Mouse (Mus musculus): ENCODE data around the gene Serpinb6b. TPM values are rescaled to one million over a fixed set of nuclear protein-coding genes. Genes with fewer than 3 reads are reported as not detected.

Gene Serpinb6b
- polyA plus RNA-seq, 1 experiment from 2014 or later = 2.5 TPM

DNA sequence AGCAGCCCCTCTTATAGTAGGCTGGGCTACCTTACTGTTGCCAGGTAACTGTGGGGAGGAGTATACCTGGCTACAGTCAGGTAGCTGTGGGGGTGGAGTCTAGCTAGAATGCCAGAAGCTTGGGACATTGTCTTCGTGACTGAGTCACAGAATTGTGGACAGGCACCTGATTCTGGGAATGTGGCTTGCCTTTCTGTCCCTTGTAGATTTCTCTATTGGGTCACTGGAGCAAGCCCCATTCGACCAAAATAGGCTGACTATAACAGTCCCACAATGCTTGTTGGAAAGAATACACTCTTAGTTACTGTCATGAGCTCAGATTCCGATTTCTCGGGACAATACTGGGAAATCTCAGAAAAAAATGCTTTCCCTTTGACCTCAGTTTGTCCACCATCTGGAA is 30.0 kb downstream of the Serpinb6b start:
- Histone ChIP-seq H3K36me3 (ENCODE audit: control insufficient read depth, insufficient read depth, low read length) (no peaks in the 10 kb centered on the region), H3K4me3 (ENCODE audit: low read length) (no peak overlapping the region), H3K27ac (ENCODE audit: low read depth, low read length) (no peak overlapping the region), H3K4me2 (ENCODE audit: low read length) (no peak overlapping the region), H3K4me1 (ENCODE audit: control insufficient read depth, insufficient read depth, low read depth, low read length) (no peaks in the 10 kb centered on the region), H3K9ac (ENCODE audit: low read depth, low read length) (no peak overlapping the region), H3K27me3 (replicated peaks; ENCODE audit: control insufficient read depth, insufficient read depth, low read length) (no peaks in the 10 kb centered on the region), H3K9me3 (ENCODE audit: control insufficient read depth, low read length) (no peaks in the 10 kb centered on the region)
- WGBS = 84% methylated on average over 4 of the region's 4 CpGs
- no peak for ATAC-seq

DNA sequence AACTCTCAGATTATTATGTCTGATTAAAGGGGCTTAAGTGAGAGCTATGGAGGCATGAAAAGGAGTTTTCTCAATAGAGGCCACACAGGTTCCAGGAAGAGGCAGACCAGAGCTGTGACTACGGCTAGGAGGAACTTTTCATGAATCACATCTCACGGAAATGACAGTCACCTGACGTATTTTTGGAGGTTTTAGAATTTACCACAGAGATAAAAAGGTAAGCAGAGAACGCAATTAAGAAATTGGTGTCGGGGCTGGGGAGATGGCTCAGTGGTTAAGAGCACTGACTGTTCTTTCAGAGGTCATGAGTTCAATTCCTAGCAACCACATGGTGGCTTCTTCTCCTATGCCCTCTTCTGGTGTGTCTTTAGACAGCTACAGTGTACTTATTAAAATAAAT is 36.3 kb downstream of the Serpinb6b start:
- Histone ChIP-seq H3K27ac (ENCODE audit: low read depth, low read length) (no peak overlapping the region), H3K4me1 (ENCODE audit: control insufficient read depth, insufficient read depth, low read depth, low read length) (peaks cover 4% of the 10 kb centered on the region; the same call in 1 of the 2 replicates), H3K36me3 (ENCODE audit: control insufficient read depth, insufficient read depth, low read length) (no peaks in the 10 kb centered on the region), H3K4me2 (ENCODE audit: low read length) (no peak overlapping the region), H3K9ac (ENCODE audit: low read depth, low read length) (no peak overlapping the region), H3K27me3 (replicated peaks; ENCODE audit: control insufficient read depth, insufficient read depth, low read length) (no peaks in the 10 kb centered on the region), H3K9me3 (ENCODE audit: control insufficient read depth, low read length) (no peaks in the 10 kb centered on the region), H3K4me3 (ENCODE audit: low read length) (no peak overlapping the region)
- WGBS = 91% methylated on average over 5 of the region's 5 CpGs
- ATAC-seq = no peak

DNA sequence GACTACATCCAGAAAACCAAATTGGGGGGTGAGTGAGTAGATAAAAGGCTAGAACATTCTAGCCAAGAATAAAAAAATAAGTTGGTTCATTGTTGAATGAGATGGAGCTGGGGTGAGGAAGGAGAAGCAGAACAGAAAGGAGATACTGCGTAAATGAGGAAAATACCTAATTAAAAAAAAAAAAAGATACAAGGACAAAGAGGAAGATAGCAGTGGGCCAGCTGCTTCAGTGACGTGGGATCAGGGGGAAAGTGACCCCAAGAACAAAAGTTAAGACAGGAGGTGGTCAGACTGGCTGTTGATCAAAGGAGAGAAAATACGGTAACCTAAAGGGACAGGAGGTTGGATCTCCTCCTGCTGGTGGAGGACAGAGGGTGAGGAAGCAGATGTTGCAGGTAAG is 37.9 kb downstream of the Serpinb6b start, which contains the start of gene Serpinb9:
Serpinb9 (plus strand) TSS at position 301 of the 400 bp plus-strand sequence.
- no peaks in the 10 kb centered on the region for H3K27me3 ChIP-seq (replicated peaks; ENCODE audit: control insufficient read depth, insufficient read depth, low read length)
- ATAC-seq = no peak
- H3K4me1 ChIP-seq (ENCODE audit: control insufficient read depth, insufficient read depth, low read depth, low read length) = peaks cover 4% of the 10 kb centered on the region; the same call in 1 of the 2 replicates
- peak within 1 kb of the TSS; percentile 56 for H3K4me2 ChIP-seq (ENCODE audit: low read length)
- no peak within 1 kb of the TSS for H3K9ac ChIP-seq (ENCODE audit: low read depth, low read length)
- 85% methylated on average over 3 of the region's 3 CpGs for WGBS
- peak within 1 kb of the TSS; percentile 34; the same call in 1 of the 2 replicates for H3K4me3 ChIP-seq (ENCODE audit: low read length)
- H3K36me3 ChIP-seq (ENCODE audit: control insufficient read depth, insufficient read depth, low read length) = no peaks in the 10 kb centered on the region
- H3K27ac ChIP-seq (ENCODE audit: low read depth, low read length) = no peak within 1 kb of the TSS
- no peaks in the 10 kb centered on the region for H3K9me3 ChIP-seq (ENCODE audit: control insufficient read depth, low read length)

DNA sequence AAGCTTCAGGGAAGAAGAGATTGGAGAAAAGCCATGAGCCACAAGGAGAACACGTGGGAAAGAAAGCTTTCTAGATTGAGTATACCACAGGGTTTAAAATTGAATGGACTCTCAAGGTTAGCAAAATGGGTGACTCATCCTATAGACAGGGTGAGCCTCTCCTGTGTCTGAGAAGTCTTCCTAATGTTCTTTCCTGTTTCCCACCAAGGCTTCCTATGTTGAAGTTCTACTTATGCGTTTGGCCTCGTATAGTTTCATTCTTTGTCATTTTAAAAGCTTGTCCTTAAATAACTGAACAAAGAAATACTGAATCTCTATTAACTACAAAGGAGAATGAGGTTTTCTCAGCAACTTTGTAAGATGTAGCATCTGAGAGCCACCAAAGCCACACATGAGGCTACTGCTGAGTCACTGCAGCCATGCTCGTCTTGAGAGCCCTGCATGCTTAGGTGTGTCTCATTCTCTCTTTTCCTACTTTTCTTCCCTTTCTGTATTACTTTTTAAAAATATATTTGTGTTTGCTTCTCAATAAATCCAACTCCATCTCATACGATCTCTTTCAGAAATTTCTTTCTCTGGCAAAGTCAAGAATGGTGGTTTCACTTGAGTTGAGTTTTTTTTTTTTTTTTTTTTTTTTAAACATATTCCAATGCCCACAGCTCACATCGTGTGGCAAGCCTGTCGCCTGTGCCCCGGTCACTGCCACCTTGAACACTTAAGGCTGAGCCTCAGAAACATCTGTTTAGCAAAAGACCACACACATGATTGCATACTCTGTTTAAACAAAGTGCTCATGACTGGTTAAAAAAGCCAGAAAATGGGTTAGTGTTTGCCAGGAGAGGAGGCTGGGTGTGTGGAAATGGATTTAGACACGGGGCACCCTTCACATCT is 38.8 kb downstream of the Serpinb6b start:
- H3K4me1 ChIP-seq (ENCODE audit: control insufficient read depth, insufficient read depth, low read depth, low read length) = peaks cover 4% of the 10 kb centered on the region; the same call in 1 of the 2 replicates
- 74% methylated on average over 9 of the region's 9 CpGs for WGBS
- peak overlapping the region; percentile 60; the same call in 1 of the 2 replicates for H3K9ac ChIP-seq (ENCODE audit: low read depth, low read length)
- no peak overlapping the region for H3K27ac ChIP-seq (ENCODE audit: low read depth, low read length)
- no peaks in the 10 kb centered on the region for H3K36me3 ChIP-seq (ENCODE audit: control insufficient read depth, insufficient read depth, low read length)
- H3K27me3 ChIP-seq (replicated peaks; ENCODE audit: control insufficient read depth, insufficient read depth, low read length) = no peaks in the 10 kb centered on the region
- no peaks in the 10 kb centered on the region for H3K9me3 ChIP-seq (ENCODE audit: control insufficient read depth, low read length)
- peak overlapping the region; percentile 34 for H3K4me3 ChIP-seq (ENCODE audit: low read length)
- no peak for ATAC-seq
- H3K4me2 ChIP-seq (ENCODE audit: low read length) = peak overlapping the region; percentile 56

DNA sequence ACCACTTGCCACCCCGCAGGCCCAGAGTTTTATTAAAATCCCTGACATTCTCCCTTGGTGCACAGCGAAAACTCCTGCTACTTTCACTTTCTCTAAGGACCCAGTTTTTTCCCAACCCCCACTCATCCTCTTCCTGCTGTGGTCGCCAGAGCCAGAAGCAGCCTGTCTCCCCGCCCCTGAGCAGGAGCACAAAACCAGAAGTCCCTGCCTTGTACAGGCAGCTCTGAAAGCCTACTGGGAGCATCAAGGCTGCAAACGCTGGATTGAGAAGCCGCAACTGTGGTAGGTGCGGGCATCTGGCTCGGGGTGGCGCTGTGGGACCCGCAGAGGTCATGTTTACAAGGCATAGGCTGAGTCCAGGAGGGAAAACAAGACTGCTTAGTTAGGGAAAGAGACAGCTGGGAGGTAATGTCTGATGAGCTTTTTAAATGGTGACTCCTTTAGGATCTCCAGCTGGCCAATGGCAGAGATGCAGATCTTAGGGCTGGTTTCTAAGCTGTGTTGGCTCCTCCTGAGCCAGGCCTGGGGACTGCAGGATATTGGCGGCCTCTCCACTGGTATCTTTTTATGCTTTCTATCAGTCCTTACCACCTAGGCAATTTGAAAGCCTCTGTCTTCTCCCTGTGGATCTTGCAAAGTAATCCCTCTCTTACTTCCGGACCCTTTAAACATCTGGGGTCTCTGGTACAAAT is 39.6 kb downstream of the Serpinb6b start:
- H3K9ac ChIP-seq (ENCODE audit: low read depth, low read length) = peak overlapping the region; percentile 60
- H3K9me3 ChIP-seq (ENCODE audit: control insufficient read depth, low read length) = no peaks in the 10 kb centered on the region
- peak; percentile 96 for ATAC-seq
- WGBS = 19% methylated on average over 12 of the region's 12 CpGs
- H3K4me3 ChIP-seq (ENCODE audit: low read length) = peak overlapping the region; percentile 34
- peak overlapping the region; percentile 48; the same call in 1 of the 2 replicates for H3K27ac ChIP-seq (ENCODE audit: low read depth, low read length)
- peak overlapping the region; percentile 56 for H3K4me2 ChIP-seq (ENCODE audit: low read length)
- peaks cover 4% of the 10 kb centered on the region; the same call in 1 of the 2 replicates for H3K4me1 ChIP-seq (ENCODE audit: control insufficient read depth, insufficient read depth, low read depth, low read length)
- no peaks in the 10 kb centered on the region for H3K27me3 ChIP-seq (replicated peaks; ENCODE audit: control insufficient read depth, insufficient read depth, low read length)
- H3K36me3 ChIP-seq (ENCODE audit: control insufficient read depth, insufficient read depth, low read length) = no peaks in the 10 kb centered on the region

DNA sequence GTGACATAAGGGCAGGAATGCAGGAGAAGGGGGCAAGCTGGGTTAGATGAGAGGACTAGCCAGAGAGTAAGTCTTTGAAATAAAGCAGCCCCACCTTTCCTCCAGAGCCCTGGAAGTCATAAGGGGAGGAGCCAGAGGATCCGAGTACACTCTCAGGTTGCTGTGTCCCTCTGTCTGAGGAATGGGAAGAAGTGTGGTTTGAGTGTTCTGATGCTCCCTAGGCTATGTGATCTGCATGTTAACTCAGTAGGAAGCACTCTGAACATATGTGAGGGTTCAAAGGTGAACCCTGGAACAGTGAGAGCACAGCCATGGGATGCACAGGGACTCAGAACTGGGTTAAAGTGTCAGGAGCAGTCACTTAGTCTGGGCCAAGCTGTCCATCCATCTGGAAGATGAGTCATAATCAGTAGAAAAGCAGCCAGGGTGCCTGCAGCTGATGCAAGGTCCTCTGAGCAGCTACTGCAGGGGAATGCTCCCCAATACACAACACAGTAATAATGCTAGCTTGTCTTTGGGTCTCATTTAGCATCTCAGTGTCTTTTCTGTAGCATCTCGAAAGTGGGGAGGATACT is 40.6 kb downstream of the Serpinb6b start:
- no peaks in the 10 kb centered on the region for H3K27me3 ChIP-seq (replicated peaks; ENCODE audit: control insufficient read depth, insufficient read depth, low read length)
- H3K9me3 ChIP-seq (ENCODE audit: control insufficient read depth, low read length) = no peaks in the 10 kb centered on the region
- no peak for ATAC-seq
- no peak overlapping the region for H3K4me3 ChIP-seq (ENCODE audit: low read length)
- H3K27ac ChIP-seq (ENCODE audit: low read depth, low read length) = no peak overlapping the region
- no peak overlapping the region for H3K9ac ChIP-seq (ENCODE audit: low read depth, low read length)
- no peaks in the 10 kb centered on the region for H3K36me3 ChIP-seq (ENCODE audit: control insufficient read depth, insufficient read depth, low read length)
- 58% methylated on average over 2 of the region's 2 CpGs for WGBS
- H3K4me2 ChIP-seq (ENCODE audit: low read length) = no peak overlapping the region
- peaks cover 4% of the 10 kb centered on the region; the same call in 1 of the 2 replicates for H3K4me1 ChIP-seq (ENCODE audit: control insufficient read depth, insufficient read depth, low read depth, low read length)

DNA sequence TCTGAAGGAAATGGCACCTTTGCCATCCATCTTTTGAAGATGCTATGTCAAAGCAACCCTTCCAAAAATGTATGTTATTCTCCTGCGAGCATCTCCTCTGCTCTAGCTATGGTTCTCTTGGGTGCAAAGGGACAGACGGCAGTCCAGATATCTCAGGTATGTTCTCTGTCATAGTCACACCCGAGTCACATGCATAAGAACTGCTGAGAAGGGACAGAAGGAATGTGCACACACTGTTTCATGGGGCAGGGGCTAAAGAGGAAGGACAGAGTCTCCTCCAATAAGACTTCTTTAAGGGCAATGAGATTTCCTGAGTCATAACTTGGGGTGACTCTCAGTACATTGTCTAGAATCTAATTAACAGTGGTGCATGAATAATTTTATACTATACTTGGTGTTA is 41.5 kb downstream of the Serpinb6b start:
- 86% methylated on average over 3 of the region's 3 CpGs for WGBS
- Histone ChIP-seq H3K4me2 (ENCODE audit: low read length) (no peak overlapping the region), H3K4me1 (ENCODE audit: control insufficient read depth, insufficient read depth, low read depth, low read length) (peaks cover 4% of the 10 kb centered on the region; the same call in 1 of the 2 replicates), H3K36me3 (ENCODE audit: control insufficient read depth, insufficient read depth, low read length) (no peaks in the 10 kb centered on the region), H3K27ac (ENCODE audit: low read depth, low read length) (no peak overlapping the region), H3K9me3 (ENCODE audit: control insufficient read depth, low read length) (no peaks in the 10 kb centered on the region), H3K27me3 (replicated peaks; ENCODE audit: control insufficient read depth, insufficient read depth, low read length) (no peaks in the 10 kb centered on the region), H3K4me3 (ENCODE audit: low read length) (no peak overlapping the region), H3K9ac (ENCODE audit: low read depth, low read length) (no peak overlapping the region)
- ATAC-seq = no peak

DNA sequence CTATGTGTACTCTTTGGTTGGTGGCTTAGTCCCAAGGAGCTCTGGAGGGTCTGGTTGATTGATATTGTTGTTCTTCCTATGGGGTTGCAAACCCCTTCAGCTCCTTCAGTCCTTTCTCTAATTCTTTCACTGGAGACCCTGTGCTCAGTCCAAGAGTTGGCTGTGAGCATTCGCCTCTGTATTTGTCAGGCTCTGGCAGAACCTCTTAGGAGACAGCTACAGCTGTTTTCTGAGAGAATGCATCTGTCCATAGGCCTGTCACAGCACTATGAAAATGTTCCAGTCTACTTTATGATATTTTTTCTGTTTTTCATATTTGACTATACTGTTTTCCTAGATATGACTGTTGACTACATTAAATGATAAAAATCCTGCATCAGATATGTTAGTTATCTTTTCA is 47.4 kb downstream of the Serpinb6b start:
- H3K9me3 ChIP-seq (ENCODE audit: control insufficient read depth, low read length) = no peaks in the 10 kb centered on the region
- 85% methylated on average over 1 of the region's 1 CpGs for WGBS
- no peak overlapping the region for H3K9ac ChIP-seq (ENCODE audit: low read depth, low read length)
- ATAC-seq = no peak
- no peak overlapping the region for H3K4me2 ChIP-seq (ENCODE audit: low read length)
- no peak overlapping the region for H3K27ac ChIP-seq (ENCODE audit: low read depth, low read length)
- no peaks in the 10 kb centered on the region for H3K27me3 ChIP-seq (replicated peaks; ENCODE audit: control insufficient read depth, insufficient read depth, low read length)
- no peaks in the 10 kb centered on the region for H3K36me3 ChIP-seq (ENCODE audit: control insufficient read depth, insufficient read depth, low read length)
- H3K4me3 ChIP-seq (ENCODE audit: low read length) = no peak overlapping the region
- no peaks in the 10 kb centered on the region for H3K4me1 ChIP-seq (ENCODE audit: control insufficient read depth, insufficient read depth, low read depth, low read length)

DNA sequence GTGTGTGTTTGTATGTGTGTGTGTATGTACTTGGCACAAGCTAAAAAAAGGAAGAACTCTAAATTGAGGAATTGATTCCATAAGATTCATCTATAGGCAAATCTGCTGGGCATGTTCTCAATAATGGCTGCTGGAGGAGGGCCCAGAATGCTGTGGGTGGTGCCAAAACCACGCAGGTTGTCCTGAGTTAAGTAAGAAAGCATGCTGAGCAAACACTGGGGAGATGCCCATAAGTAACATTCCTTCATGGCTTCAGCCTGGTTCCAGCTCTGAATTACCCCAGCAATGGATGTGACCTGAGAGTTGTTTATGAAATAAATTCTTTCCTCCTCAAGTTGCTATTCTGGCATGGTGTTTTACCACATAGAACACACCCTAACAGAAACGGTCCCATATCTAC is 48.3 kb downstream of the Serpinb6b start:
- H3K27ac ChIP-seq (ENCODE audit: low read depth, low read length) = no peak overlapping the region
- no peaks in the 10 kb centered on the region for H3K36me3 ChIP-seq (ENCODE audit: control insufficient read depth, insufficient read depth, low read length)
- no peak overlapping the region for H3K4me2 ChIP-seq (ENCODE audit: low read length)
- WGBS = 85% methylated on average over 2 of the region's 2 CpGs
- no peak overlapping the region for H3K4me3 ChIP-seq (ENCODE audit: low read length)
- no peak overlapping the region for H3K9ac ChIP-seq (ENCODE audit: low read depth, low read length)
- no peaks in the 10 kb centered on the region for H3K27me3 ChIP-seq (replicated peaks; ENCODE audit: control insufficient read depth, insufficient read depth, low read length)
- no peaks in the 10 kb centered on the region for H3K9me3 ChIP-seq (ENCODE audit: control insufficient read depth, low read length)
- H3K4me1 ChIP-seq (ENCODE audit: control insufficient read depth, insufficient read depth, low read depth, low read length) = no peaks in the 10 kb centered on the region
- no peak for ATAC-seq

Measured in hindbrain, embryonic 16.5 days (tissue).